Mouse (Mus musculus) megakaryocyte, embryonic 14.5 days (primary cell): Measurements from ENCODE around the gene Scd1. TPM values are rescaled to one million over a fixed set of nuclear protein-coding genes. Genes with fewer than 3 reads are reported as not detected.

ENCODE experiments used
- H3K27me3 ChIP-seq: replicated peaks from 2 replicates; pipeline ENCODE3; 2012; ENCODE audit warnings: inconsistent platforms
- H3K36me3 ChIP-seq: replicated peaks from 2 replicates; pipeline ENCODE3; 2012; ENCODE audit warnings: low read length, inconsistent platforms, mixed read lengths
- H3K4me1 ChIP-seq: 2 replicates; pipeline ENCODE4 v1.6.1; 2012; ENCODE audit warnings: inconsistent platforms
- H3K4me3 ChIP-seq: replicated peaks from 2 replicates; pipeline ENCODE3; 2012; ENCODE audit warnings: moderate library complexity, mild to moderate bottlenecking, inconsistent platforms
- H3K9me3 ChIP-seq: 2 replicates; pipeline ENCODE4 v1.6.1; 2012; ENCODE audit warnings: inconsistent platforms
- FLI1 ChIP-seq: IDR thresholded peaks from 2 replicates; pipeline ENCODE4 v1.6.1; 2012; ENCODE audit warnings: low read length, inconsistent platforms, mixed read lengths
- GATA1 ChIP-seq: IDR thresholded peaks from 3 replicates; pipeline ENCODE4 v1.6.1; 2012; ENCODE audit warnings: mixed read lengths, low read length, inconsistent platforms, borderline replicate concordance
- polyA plus RNA-seq: library from polyadenylated mRNA; stranded (reverse); fragments of >175 nt; gene quantifications from 2 replicates; pipeline ENCODE4 v1.2.3, GENCODE M21; 2012; ENCODE audit warnings: low replicate concordance; ENCODE audit not compliant: insufficient read depth

Gene Scd1
- polyA plus RNA-seq, 1 experiment: 11.6 TPM

- H3K4me1 ChIP-seq: peaks cover 40% of the 10 kb centered on the region
- no peak overlapping the region for H3K4me3 ChIP-seq
- peaks cover 10% of the 10 kb centered on the region for H3K27me3 ChIP-seq
- no peak for TF ChIP-seq GATA1
- no peak for TF ChIP-seq FLI1
- peaks cover 72% of the 10 kb centered on the region for H3K36me3 ChIP-seq
- H3K9me3 ChIP-seq: no peaks in the 10 kb centered on the region
Observed at GRCm38 (mm10) chr19:44403546-44403945, 4.1 kb downstream of the Scd1 start.

GRCm38 (mm10) chr19:44400484-44401197 is 7.0 kb downstream of the Scd1 start:
- H3K9me3 ChIP-seq: no peaks in the 10 kb centered on the region
- peaks cover 94% of the 10 kb centered on the region for H3K36me3 ChIP-seq
- H3K4me3 ChIP-seq: no peak overlapping the region
- peaks cover 10% of the 10 kb centered on the region for H3K27me3 ChIP-seq
- no peak for TF ChIP-seq GATA1
- TF ChIP-seq FLI1: no peak
- H3K4me1 ChIP-seq: peaks cover 11% of the 10 kb centered on the region; the same call in 1 of the 2 replicates

DNA sequence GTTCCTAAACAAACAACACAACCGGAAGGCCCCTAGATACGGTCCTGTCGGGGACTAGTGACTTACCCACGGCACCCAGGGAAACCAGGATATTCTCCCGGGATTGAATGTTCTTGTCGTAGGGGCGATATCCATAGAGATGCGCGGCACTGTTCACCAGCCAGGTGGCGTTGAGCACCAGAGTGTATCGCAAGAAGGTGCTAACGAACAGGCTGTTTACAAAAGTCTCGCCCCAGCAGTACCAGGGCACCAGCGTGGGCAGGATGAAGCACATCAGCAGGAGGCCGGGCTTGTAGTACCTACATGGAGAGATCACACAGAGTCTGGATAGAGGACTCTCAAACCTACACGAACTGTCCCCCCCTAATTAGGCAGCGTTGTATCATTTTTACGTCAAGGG is 7.6 kb downstream of the Scd1 start:
- no peak for TF ChIP-seq FLI1
- TF ChIP-seq GATA1: no peak
- peaks cover 94% of the 10 kb centered on the region for H3K36me3 ChIP-seq

GRCm38 (mm10) chr19:44396742-44397141 is 10.9 kb downstream of the Scd1 start:
- peaks cover 24% of the 10 kb centered on the region for H3K4me1 ChIP-seq
- H3K9me3 ChIP-seq: no peaks in the 10 kb centered on the region
- H3K36me3 ChIP-seq: peaks cover 69% of the 10 kb centered on the region
- H3K4me3 ChIP-seq: no peak overlapping the region
- no peak for TF ChIP-seq FLI1
- TF ChIP-seq GATA1: no peak
- peaks cover 13% of the 10 kb centered on the region for H3K27me3 ChIP-seq

More for the DNA sequence above, 7.6 kb downstream of the Scd1 start:
- no peak overlapping the region for H3K4me3 ChIP-seq
- peaks cover 8% of the 10 kb centered on the region; the same call in 1 of the 2 replicates for H3K4me1 ChIP-seq
- H3K27me3 ChIP-seq: peaks cover 10% of the 10 kb centered on the region
- H3K9me3 ChIP-seq: no peaks in the 10 kb centered on the region

DNA sequence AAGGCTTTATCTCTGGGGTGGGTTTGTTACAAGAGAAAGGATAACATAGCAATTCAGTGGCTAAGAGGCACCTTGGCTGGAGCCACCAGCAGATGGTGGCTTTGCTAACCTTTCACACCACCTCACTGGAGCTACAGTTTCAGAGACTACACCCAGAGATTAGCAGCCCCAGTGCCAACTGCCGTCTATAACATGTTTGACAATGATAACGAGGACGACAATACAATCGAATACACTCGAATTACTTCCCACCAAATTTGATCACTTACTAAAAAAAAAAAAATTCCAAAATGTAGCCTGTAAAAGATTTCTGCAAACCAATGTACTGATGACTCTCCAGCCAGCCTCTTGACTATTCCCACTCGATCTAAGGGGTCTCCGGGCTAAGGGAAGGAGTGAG is 12.7 kb downstream of the Scd1 start:
- peaks cover 52% of the 10 kb centered on the region for H3K36me3 ChIP-seq
- H3K9me3 ChIP-seq: no peaks in the 10 kb centered on the region
- peaks cover 15% of the 10 kb centered on the region for H3K27me3 ChIP-seq
- no peak overlapping the region for H3K4me3 ChIP-seq
- peaks cover 29% of the 10 kb centered on the region for H3K4me1 ChIP-seq
- TF ChIP-seq FLI1 (no peak), GATA1 (no peak)

- no peaks in the 10 kb centered on the region for H3K9me3 ChIP-seq
- TF ChIP-seq GATA1 (no peak), FLI1 (no peak)
- peaks cover 42% of the 10 kb centered on the region for H3K36me3 ChIP-seq
- H3K4me1 ChIP-seq: peaks cover 39% of the 10 kb centered on the region
- H3K27me3 ChIP-seq: peaks cover 15% of the 10 kb centered on the region
- peak overlapping the region; percentile 80 for H3K4me3 ChIP-seq
Observed at GRCm38 (mm10) chr19:44393962-44394422, 13.7 kb downstream of the Scd1 start.

- H3K36me3 ChIP-seq: peaks cover 27% of the 10 kb centered on the region
- H3K4me1 ChIP-seq: peaks cover 54% of the 10 kb centered on the region
Observed at GRCm38 (mm10) chr19:44392339-44393009, 15.2 kb downstream of the Scd1 start.

DNA sequence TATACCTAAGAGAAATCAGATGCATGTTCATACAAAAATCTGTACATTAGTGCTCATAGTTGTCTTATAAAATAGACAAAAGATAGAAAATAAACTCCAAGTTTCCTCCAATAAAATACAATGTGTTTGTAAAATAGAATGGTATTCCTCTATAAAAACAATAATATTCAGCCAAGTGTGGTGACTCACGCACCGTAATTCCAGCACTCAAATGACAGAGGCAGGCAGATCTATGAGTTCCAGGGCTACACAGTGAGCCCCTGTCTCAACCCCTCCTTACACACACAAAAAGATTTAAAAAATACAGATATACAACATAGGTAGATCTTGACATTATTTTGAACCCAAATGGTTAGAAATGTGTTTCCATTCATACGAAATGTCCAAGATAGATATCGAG is 15.8 kb downstream of the Scd1 start:
- Histone ChIP-seq H3K4me1 (peaks cover 56% of the 10 kb centered on the region), H3K4me3 (no peak overlapping the region), H3K27me3 (peaks cover 15% of the 10 kb centered on the region), H3K9me3 (no peaks in the 10 kb centered on the region), H3K36me3 (peaks cover 21% of the 10 kb centered on the region)
- TF ChIP-seq GATA1 (no peak), FLI1 (no peak)

More at GRCm38 (mm10) chr19:44392339-44393009, 15.2 kb downstream of the Scd1 start:
- TF ChIP-seq GATA1 (no peak), FLI1 (no peak)
- Histone ChIP-seq H3K9me3 (no peaks in the 10 kb centered on the region), H3K27me3 (peaks cover 15% of the 10 kb centered on the region), H3K4me3 (no peak overlapping the region)

GRCm38 (mm10) chr19:44389507-44389906 is 18.2 kb downstream of the Scd1 start:
- TF ChIP-seq FLI1: no peak
- no peaks in the 10 kb centered on the region for H3K9me3 ChIP-seq
- peaks cover 56% of the 10 kb centered on the region for H3K4me1 ChIP-seq
- H3K27me3 ChIP-seq: peaks cover 7% of the 10 kb centered on the region
- H3K4me3 ChIP-seq: peak overlapping the region; percentile 47
- H3K36me3 ChIP-seq: no peaks in the 10 kb centered on the region
